Mouse (Mus musculus): Measurements from ENCODE around the gene Dnaic1. TPM values are rescaled to one million over a fixed set of nuclear protein-coding genes. Genes with fewer than 3 reads are reported as not detected.

Gene Dnaic1
- polyA plus RNA-seq, 1 experiment from 2014 or later = 1.8 TPM

GRCm38 (mm10) chr4:41527076-41527475 is 42.5 kb upstream of the Dnaic1 start:
- no peaks in the 10 kb centered on the region for H3K36me3 ChIP-seq (ENCODE audit: control insufficient read depth, insufficient read depth, low read length)
- H3K9me3 ChIP-seq (ENCODE audit: control insufficient read depth, low read length) = no peaks in the 10 kb centered on the region
- no peak for ATAC-seq (ENCODE audit: insufficient number of reproducible peaks, insufficient read depth, low FRiP score, low read depth)
- WGBS = 37% methylated on average over 13 of the region's 13 CpGs
- H3K9ac ChIP-seq (ENCODE audit: low read length) = no peak overlapping the region
- no peak overlapping the region for H3K4me2 ChIP-seq (ENCODE audit: low read length)
- H3K4me3 ChIP-seq (ENCODE audit: control insufficient read depth in 1 of 2, insufficient read depth in 1 of 2, low read depth in 1 of 2, low read length in 2 of 2) = no peak overlapping the region
- 0 out of 2 replicates have a peak, but pooled peaks cover 10% of the 10 kb centered on the region for H3K27me3 ChIP-seq (ENCODE audit: control insufficient read depth, insufficient read depth, low read length)
- H3K27ac ChIP-seq (replicated peaks in 1 of 2; ENCODE audit: control insufficient read depth in 1 of 2, insufficient read depth in 1 of 2, low read depth in 2 of 2, low read length in 2 of 2) = no peak overlapping the region
- H3K4me1 ChIP-seq (ENCODE audit: control insufficient read depth in 2 of 2, insufficient read depth in 2 of 2, low read length in 2 of 2) = peaks cover 5 to 10% of the 10 kb centered on the region in 2 experiments; a peak in 3 of 4 replicates

DNA sequence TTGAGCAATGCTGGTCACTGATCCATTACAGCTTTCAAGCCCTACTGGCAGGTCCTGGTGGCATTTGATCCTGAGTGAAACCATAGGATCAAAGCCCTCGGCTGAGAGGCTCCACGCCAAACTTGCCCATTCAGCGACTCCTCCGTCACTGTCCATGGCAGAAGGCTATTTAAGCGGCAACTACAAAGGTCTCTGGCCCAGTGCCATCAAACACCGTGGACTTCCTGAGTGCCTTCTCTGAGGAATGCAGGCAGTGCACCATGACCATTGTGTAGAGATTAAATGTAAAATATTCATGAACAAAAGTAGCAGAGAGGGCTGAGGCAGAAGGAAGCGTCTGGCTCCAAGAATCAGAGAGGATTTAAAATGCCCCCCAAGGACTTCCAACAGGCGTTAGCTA is 41.6 kb upstream of the Dnaic1 start:
- peaks cover 5 to 10% of the 10 kb centered on the region in 2 experiments; a peak in 3 of 4 replicates for H3K4me1 ChIP-seq (ENCODE audit: control insufficient read depth in 2 of 2, insufficient read depth in 2 of 2, low read length in 2 of 2)
- 18% methylated on average over 8 of the region's 8 CpGs for WGBS
- H3K27me3 ChIP-seq (ENCODE audit: control insufficient read depth, insufficient read depth, low read length) = 0 out of 2 replicates have a peak, but pooled peaks cover 11% of the 10 kb centered on the region
- no peaks in the 10 kb centered on the region for H3K9me3 ChIP-seq (ENCODE audit: control insufficient read depth, low read length)
- H3K36me3 ChIP-seq (ENCODE audit: control insufficient read depth, insufficient read depth, low read length) = no peaks in the 10 kb centered on the region
- no peak overlapping the region for H3K4me3 ChIP-seq (ENCODE audit: control insufficient read depth in 1 of 2, insufficient read depth in 1 of 2, low read depth in 1 of 2, low read length in 2 of 2)
- no peak overlapping the region for H3K9ac ChIP-seq (ENCODE audit: low read length)
- H3K4me2 ChIP-seq (ENCODE audit: low read length) = 0 out of 2 replicates have a peak overlapping the region, but pooled peaks have one; percentile 0
- no peak for ATAC-seq (ENCODE audit: insufficient number of reproducible peaks, insufficient read depth, low FRiP score, low read depth)
- H3K27ac ChIP-seq (replicated peaks in 1 of 2; ENCODE audit: control insufficient read depth in 1 of 2, insufficient read depth in 1 of 2, low read depth in 2 of 2, low read length in 2 of 2) = no peak overlapping the region

DNA sequence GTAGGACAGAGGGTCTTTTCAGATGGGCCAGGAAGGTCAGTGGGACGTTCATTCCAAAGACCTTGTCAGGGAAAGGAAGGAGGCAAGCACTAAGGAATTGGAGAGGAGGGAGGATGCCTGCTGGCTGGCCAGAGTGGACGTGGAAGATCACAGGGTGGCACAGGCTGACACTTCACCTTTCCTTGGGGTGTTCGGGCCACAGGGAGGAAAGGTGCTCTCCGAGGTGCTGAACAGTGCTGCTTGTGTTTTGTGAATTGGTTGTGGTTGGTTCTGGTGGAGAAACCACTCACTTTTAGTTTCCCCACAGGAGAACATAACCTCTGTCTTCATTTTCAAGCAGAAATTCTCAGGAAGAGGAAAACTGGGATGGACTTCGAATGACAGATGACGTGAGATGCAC is 37.2 kb upstream of the Dnaic1 start:
- Histone ChIP-seq H3K27ac (replicated peaks in 1 of 2; ENCODE audit: control insufficient read depth in 1 of 2, insufficient read depth in 1 of 2, low read depth in 2 of 2, low read length in 2 of 2) (no peak overlapping the region), H3K36me3 (ENCODE audit: control insufficient read depth, insufficient read depth, low read length) (no peaks in the 10 kb centered on the region), H3K4me2 (ENCODE audit: low read length) (no peak overlapping the region), H3K4me3 (ENCODE audit: control insufficient read depth in 1 of 2, insufficient read depth in 1 of 2, low read depth in 1 of 2, low read length in 2 of 2) (no peak overlapping the region), H3K27me3 (ENCODE audit: control insufficient read depth, insufficient read depth, low read length) (0 out of 2 replicates have a peak, but pooled peaks cover 4% of the 10 kb centered on the region), H3K9me3 (ENCODE audit: control insufficient read depth, low read length) (no peaks in the 10 kb centered on the region), H3K9ac (ENCODE audit: low read length) (no peak overlapping the region), H3K4me1 (ENCODE audit: control insufficient read depth in 2 of 2, insufficient read depth in 2 of 2, low read length in 2 of 2) (peaks cover 5 to 10% of the 10 kb centered on the region in 2 experiments; a peak in 3 of 4 replicates)
- 16% methylated on average over 6 of the region's 6 CpGs for WGBS
- no peak for ATAC-seq (ENCODE audit: insufficient number of reproducible peaks, insufficient read depth, low FRiP score, low read depth)

DNA sequence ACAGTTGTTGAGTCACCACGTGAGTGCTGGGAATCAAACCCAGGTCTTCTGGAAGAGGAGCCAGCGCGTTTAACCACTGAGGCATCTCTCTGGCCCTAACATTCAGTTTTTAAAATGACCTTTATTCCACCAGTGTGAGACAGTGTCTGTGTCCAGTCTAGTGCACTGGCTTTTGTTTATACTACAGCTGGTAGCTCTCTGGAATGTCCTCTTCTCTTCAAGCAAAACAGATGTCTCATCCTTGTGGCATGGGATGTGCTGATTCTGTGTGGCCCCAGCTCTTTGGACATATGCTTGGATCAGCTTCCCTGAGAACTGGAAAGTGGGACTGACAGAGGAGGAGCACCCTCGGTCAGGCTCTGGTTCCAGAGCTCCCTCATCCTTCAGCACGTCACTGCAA is 34.7 kb upstream of the Dnaic1 start:
- Histone ChIP-seq H3K27me3 (ENCODE audit: control insufficient read depth, insufficient read depth, low read length) (0 out of 2 replicates have a peak, but pooled peaks cover 4% of the 10 kb centered on the region), H3K9ac (ENCODE audit: low read length) (no peak overlapping the region), H3K4me1 (ENCODE audit: control insufficient read depth in 2 of 2, insufficient read depth in 2 of 2, low read length in 2 of 2) (no peaks in the 10 kb centered on the region), H3K4me3 (ENCODE audit: control insufficient read depth in 1 of 2, insufficient read depth in 1 of 2, low read depth in 1 of 2, low read length in 2 of 2) (no peak overlapping the region), H3K4me2 (ENCODE audit: low read length) (no peak overlapping the region), H3K36me3 (ENCODE audit: control insufficient read depth, insufficient read depth, low read length) (no peaks in the 10 kb centered on the region), H3K9me3 (ENCODE audit: control insufficient read depth, low read length) (no peaks in the 10 kb centered on the region), H3K27ac (replicated peaks in 1 of 2; ENCODE audit: control insufficient read depth in 1 of 2, insufficient read depth in 1 of 2, low read depth in 2 of 2, low read length in 2 of 2) (no peak overlapping the region)
- ATAC-seq (ENCODE audit: insufficient number of reproducible peaks, insufficient read depth, low FRiP score, low read depth) = no peak
- 62% methylated on average over 5 of the region's 5 CpGs for WGBS

DNA sequence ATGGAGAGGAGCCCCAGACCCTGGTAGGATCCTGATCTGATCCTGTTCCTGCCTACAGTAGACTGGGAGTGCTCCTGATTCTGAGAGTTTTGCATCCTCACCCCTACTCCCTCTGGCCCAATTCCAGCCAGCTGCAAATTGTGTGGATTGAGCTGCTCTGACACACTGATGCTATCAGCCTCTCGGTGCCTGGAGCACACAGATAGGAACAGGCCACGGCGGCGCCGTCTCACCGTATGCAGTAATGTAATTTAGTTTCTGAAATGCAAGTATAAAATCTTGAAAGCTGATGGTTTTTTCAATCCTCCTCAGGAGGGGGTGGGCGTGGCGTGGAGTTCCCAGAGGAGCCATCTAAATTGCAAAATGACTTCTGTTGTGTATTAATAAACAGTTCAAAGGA is 27.4 kb upstream of the Dnaic1 start:
- Histone ChIP-seq H3K9ac (ENCODE audit: low read length) (no peak overlapping the region), H3K36me3 (ENCODE audit: control insufficient read depth, insufficient read depth, low read length) (no peaks in the 10 kb centered on the region), H3K9me3 (ENCODE audit: control insufficient read depth, low read length) (no peaks in the 10 kb centered on the region), H3K27me3 (ENCODE audit: control insufficient read depth, insufficient read depth, low read length) (no peaks in the 10 kb centered on the region), H3K4me1 (ENCODE audit: control insufficient read depth in 2 of 2, insufficient read depth in 2 of 2, low read length in 2 of 2) (no peaks in the 10 kb centered on the region), H3K4me2 (ENCODE audit: low read length) (no peak overlapping the region), H3K27ac (replicated peaks in 1 of 2; ENCODE audit: control insufficient read depth in 1 of 2, insufficient read depth in 1 of 2, low read depth in 2 of 2, low read length in 2 of 2) (no peak overlapping the region), H3K4me3 (ENCODE audit: control insufficient read depth in 1 of 2, insufficient read depth in 1 of 2, low read depth in 1 of 2, low read length in 2 of 2) (no peak overlapping the region)
- 74% methylated on average over 8 of the region's 8 CpGs for WGBS
- ATAC-seq (ENCODE audit: insufficient number of reproducible peaks, insufficient read depth, low FRiP score, low read depth) = no peak

GRCm38 (mm10) chr4:41545985-41546384 is 23.6 kb upstream of the Dnaic1 start:
- Histone ChIP-seq H3K27ac (replicated peaks in 1 of 2; ENCODE audit: control insufficient read depth in 1 of 2, insufficient read depth in 1 of 2, low read depth in 2 of 2, low read length in 2 of 2) (no peak overlapping the region), H3K9ac (ENCODE audit: low read length) (no peak overlapping the region), H3K27me3 (ENCODE audit: control insufficient read depth, insufficient read depth, low read length) (no peaks in the 10 kb centered on the region), H3K36me3 (ENCODE audit: control insufficient read depth, insufficient read depth, low read length) (no peaks in the 10 kb centered on the region), H3K4me2 (ENCODE audit: low read length) (no peak overlapping the region), H3K4me3 (ENCODE audit: control insufficient read depth in 1 of 2, insufficient read depth in 1 of 2, low read depth in 1 of 2, low read length in 2 of 2) (no peak overlapping the region), H3K4me1 (ENCODE audit: control insufficient read depth in 2 of 2, insufficient read depth in 2 of 2, low read length in 2 of 2) (no peaks in the 10 kb centered on the region), H3K9me3 (ENCODE audit: control insufficient read depth, low read length) (no peaks in the 10 kb centered on the region)
- WGBS = 18% methylated on average over 8 of the region's 8 CpGs
- ATAC-seq (ENCODE audit: insufficient number of reproducible peaks, insufficient read depth, low FRiP score, low read depth) = no peak

DNA sequence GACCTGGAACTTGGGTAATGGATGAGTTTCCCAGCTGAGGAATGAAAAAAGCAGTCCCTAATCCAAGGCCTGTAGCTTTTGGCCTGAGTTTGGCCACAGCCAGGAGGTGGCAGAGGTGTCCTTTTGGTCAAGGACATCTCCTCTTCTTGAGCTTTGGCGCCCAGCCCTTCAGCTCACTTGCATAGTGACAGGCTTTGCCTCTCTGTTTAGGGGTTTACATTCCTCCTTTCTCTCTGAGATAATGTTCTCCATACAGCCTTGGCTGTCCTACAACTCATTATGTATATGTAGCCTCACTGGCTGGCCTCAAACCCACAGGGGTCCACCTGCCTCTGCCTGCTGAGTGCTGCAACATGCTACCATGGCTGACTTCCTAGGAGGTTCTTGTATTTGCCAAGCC is 22.5 kb upstream of the Dnaic1 start:
- no peaks in the 10 kb centered on the region for H3K4me1 ChIP-seq (ENCODE audit: control insufficient read depth in 2 of 2, insufficient read depth in 2 of 2, low read length in 2 of 2)
- WGBS = 63% methylated on average over 1 of the region's 1 CpGs

GRCm38 (mm10) chr4:41552529-41552928 is 17.0 kb upstream of the Dnaic1 start:
- no peaks in the 10 kb centered on the region for H3K27me3 ChIP-seq (ENCODE audit: control insufficient read depth, insufficient read depth, low read length)
- no peak overlapping the region for H3K9ac ChIP-seq (ENCODE audit: low read length)
- no peak overlapping the region for H3K4me3 ChIP-seq (ENCODE audit: control insufficient read depth in 1 of 2, insufficient read depth in 1 of 2, low read depth in 1 of 2, low read length in 2 of 2)
- WGBS = 31% methylated on average over 6 of the region's 6 CpGs
- H3K36me3 ChIP-seq (ENCODE audit: control insufficient read depth, insufficient read depth, low read length) = no peaks in the 10 kb centered on the region
- ATAC-seq (ENCODE audit: insufficient number of reproducible peaks, insufficient read depth, low FRiP score, low read depth) = no peak
- peaks cover 0 to 11% of the 10 kb centered on the region in 2 experiments; a peak in 2 of 4 replicates for H3K4me1 ChIP-seq (ENCODE audit: control insufficient read depth in 2 of 2, insufficient read depth in 2 of 2, low read length in 2 of 2)
- H3K27ac ChIP-seq (replicated peaks in 1 of 2; ENCODE audit: control insufficient read depth in 1 of 2, insufficient read depth in 1 of 2, low read depth in 2 of 2, low read length in 2 of 2) = no peak overlapping the region
- H3K4me2 ChIP-seq (ENCODE audit: low read length) = no peak overlapping the region
- no peaks in the 10 kb centered on the region for H3K9me3 ChIP-seq (ENCODE audit: control insufficient read depth, low read length)

More for the DNA sequence above, 22.5 kb upstream of the Dnaic1 start:
- H3K4me3 ChIP-seq (ENCODE audit: control insufficient read depth in 1 of 2, insufficient read depth in 1 of 2, low read depth in 1 of 2, low read length in 2 of 2) = no peak overlapping the region
- H3K9me3 ChIP-seq (ENCODE audit: control insufficient read depth, low read length) = no peaks in the 10 kb centered on the region
- H3K27ac ChIP-seq (replicated peaks in 1 of 2; ENCODE audit: control insufficient read depth in 1 of 2, insufficient read depth in 1 of 2, low read depth in 2 of 2, low read length in 2 of 2) = no peak overlapping the region
- H3K27me3 ChIP-seq (ENCODE audit: control insufficient read depth, insufficient read depth, low read length) = no peaks in the 10 kb centered on the region
- ATAC-seq (ENCODE audit: insufficient number of reproducible peaks, insufficient read depth, low FRiP score, low read depth) = no peak
- H3K9ac ChIP-seq (ENCODE audit: low read length) = no peak overlapping the region
- H3K36me3 ChIP-seq (ENCODE audit: control insufficient read depth, insufficient read depth, low read length) = no peaks in the 10 kb centered on the region
- H3K4me2 ChIP-seq (ENCODE audit: low read length) = no peak overlapping the region

Data from heart, embryonic 14.5 days (tissue).